Mouse (Mus musculus): ENCODE measurements around the gene Atrip.

Gene Atrip

DNA sequence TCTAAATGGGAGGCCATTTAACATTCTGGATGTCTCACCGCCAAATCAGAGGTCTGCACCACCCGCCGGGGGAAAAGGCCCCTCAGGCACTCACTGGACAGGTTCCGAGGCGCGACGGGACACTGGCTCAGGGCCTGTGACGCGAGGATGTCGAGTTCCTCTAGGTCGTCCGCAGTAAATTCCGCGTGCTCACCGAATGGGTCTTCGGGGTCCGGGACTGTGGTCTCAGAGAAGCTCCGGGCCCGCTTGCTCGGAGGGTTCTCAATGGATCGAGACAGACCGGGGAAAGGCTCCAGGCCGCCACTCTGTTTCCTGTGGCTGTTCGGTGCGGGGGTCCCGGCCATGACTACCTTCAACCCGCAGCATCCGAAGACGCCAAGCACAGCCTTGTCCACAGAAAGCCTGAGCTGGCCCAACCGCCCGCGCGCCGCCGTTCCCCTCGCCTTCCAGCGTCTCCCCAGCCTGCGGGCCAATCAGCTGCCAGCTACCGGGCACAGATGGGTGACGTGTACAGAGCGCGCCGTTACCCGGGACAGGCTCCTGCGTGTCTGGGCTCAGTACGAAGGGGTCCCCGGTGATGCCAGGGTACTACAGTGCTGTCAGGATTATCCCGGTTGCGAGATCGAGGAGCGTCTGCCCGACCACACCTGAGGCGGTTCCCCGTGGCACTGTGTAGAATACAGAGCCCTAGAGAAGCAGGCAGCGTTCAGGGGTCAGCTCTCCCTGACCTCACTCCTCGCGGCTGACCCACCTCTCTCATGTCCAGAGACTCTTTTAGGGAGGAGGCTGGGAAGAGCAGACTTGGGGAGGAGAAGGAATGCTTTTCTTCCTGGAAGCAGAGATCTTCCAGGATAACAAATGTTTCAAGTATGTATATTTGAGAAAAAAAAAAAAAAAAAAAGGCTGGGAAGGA, at the start of gene Atrip:
TSS of gene Atrip (minus strand) at position 464 of the 913 bp plus-strand sequence.
- in situ Hi-C loops (cut with MboI; ENCODE audit: low pct_unique_long_range_greater_than_20kb in 1 of 2, low sequenced_read_pairs in 2 of 2, unreplicated experiment in 1 of 2) = no loop called here

- in situ Hi-C loops (cut with MboI; ENCODE audit: low pct_unique_long_range_greater_than_20kb in 1 of 2, low sequenced_read_pairs in 2 of 2, unreplicated experiment in 1 of 2) = no loop called here
Measured at GRCm38 (mm10) chr9:109123266-109123665, 49.3 kb upstream of the Atrip start.

GRCm38 (mm10) chr9:109122553-109123085, 48.7 kb upstream of the Atrip start:
- in situ Hi-C loops (cut with MboI; ENCODE audit: low pct_unique_long_range_greater_than_20kb in 1 of 2, low sequenced_read_pairs in 2 of 2, unreplicated experiment in 1 of 2) = no loop called here

- in situ Hi-C loops (cut with MboI; ENCODE audit: low pct_unique_long_range_greater_than_20kb in 1 of 2, low sequenced_read_pairs in 2 of 2, unreplicated experiment in 1 of 2) = no loop called here
Measured at GRCm38 (mm10) chr9:109120956-109121355, 47.0 kb upstream of the Atrip start.

DNA sequence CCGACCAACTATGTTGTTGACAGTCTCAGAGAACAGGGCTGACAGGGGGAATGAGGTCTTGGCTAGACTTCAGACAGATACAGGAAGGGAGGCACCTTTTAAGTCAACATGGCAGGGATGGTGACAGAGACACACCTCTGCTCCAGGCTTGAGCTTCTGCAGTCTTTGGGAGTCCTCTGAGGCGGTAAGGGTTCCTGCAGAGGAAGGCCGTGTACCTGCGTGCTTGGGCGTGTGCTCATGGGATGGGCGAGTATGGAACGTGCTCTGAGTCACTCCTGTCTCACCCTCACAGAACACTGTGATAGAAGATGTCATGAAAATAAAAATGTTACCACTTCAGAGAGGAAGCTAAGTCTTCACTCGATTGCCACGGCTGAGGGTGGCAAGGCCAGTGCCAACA, 45.6 kb upstream of the Atrip start:
- in situ Hi-C loops (cut with MboI; ENCODE audit: low pct_unique_long_range_greater_than_20kb in 1 of 2, low sequenced_read_pairs in 2 of 2, unreplicated experiment in 1 of 2) = loop anchor here in 1 of 2 experiments (10.0 kb wide), 1 partner anchor 115 kb away; no protein-coding TSS in a partner anchor

- in situ Hi-C loops (cut with MboI; ENCODE audit: low pct_unique_long_range_greater_than_20kb in 1 of 2, low sequenced_read_pairs in 2 of 2, unreplicated experiment in 1 of 2) = loop anchor here in 1 of 2 experiments (10.0 kb wide), 1 partner anchor 113 kb away; no protein-coding TSS in a partner anchor
Measured at GRCm38 (mm10) chr9:109118106-109118505, 44.2 kb upstream of the Atrip start.

DNA sequence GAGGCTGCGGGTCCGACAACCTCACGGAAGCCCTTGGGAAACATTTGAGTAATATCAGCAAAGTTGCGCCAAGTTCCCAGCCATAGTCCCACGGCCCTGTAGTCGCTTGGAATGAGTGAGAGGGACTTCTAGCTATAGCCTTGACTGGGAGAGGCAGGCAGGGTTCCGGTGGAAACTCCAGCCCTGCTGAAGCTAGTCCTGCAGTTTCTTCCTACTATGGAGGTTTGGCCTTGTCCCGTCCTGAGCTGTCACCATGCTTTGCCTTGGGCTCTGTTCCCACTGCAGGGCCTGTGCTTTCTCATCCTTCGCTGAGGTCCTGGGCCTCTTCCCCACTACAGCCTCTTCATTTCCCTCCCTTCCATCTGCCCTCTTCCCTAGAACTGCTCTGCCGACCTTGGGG, 42.3 kb upstream of the Atrip start:
- in situ Hi-C loops (cut with MboI; ENCODE audit: low pct_unique_long_range_greater_than_20kb in 1 of 2, low sequenced_read_pairs in 2 of 2, unreplicated experiment in 1 of 2) = loop anchor here in 1 of 2 experiments (10.0 kb wide), 1 partner anchor 111 kb away; no protein-coding TSS in a partner anchor

GRCm38 (mm10) chr9:109114871-109115270, 40.9 kb upstream of the Atrip start:
- in situ Hi-C loops (cut with MboI; ENCODE audit: low pct_unique_long_range_greater_than_20kb in 1 of 2, low sequenced_read_pairs in 2 of 2, unreplicated experiment in 1 of 2) = loop anchor here in 1 of 2 experiments (10.0 kb wide), 1 partner anchor 110 kb away; no protein-coding TSS in a partner anchor

DNA sequence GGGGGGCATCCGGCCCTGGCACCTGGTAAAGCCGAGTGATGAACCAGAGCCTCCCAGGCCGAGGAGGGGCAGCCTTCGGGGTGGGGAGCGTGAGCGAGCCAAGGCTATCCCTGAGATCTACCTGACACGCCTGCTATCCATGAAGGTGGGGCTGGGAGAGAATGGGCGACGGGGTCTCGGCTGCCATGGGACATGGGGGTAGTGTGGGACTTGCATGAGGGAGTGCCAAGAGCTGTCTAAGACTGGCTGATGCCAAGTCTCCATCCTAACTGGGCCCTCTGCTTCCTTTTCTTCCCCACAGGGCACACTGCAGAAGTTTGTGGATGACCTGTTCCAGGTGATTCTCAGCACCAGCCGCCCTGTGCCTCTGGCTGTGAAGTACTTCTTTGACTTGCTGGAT, 40.4 kb upstream of the Atrip start:
- in situ Hi-C loops (cut with MboI; ENCODE audit: low pct_unique_long_range_greater_than_20kb in 1 of 2, low sequenced_read_pairs in 2 of 2, unreplicated experiment in 1 of 2) = loop anchor here in 1 of 2 experiments (10.0 kb wide), 1 partner anchor 109 kb away; no protein-coding TSS in a partner anchor

GRCm38 (mm10) chr9:109113331-109113730, 39.4 kb upstream of the Atrip start:
- in situ Hi-C loops (cut with MboI; ENCODE audit: low pct_unique_long_range_greater_than_20kb in 1 of 2, low sequenced_read_pairs in 2 of 2, unreplicated experiment in 1 of 2) = loop anchor here in 1 of 2 experiments (10.0 kb wide), 1 partner anchor 109 kb away; no protein-coding TSS in a partner anchor

GRCm38 (mm10) chr9:109111591-109111990, 37.7 kb upstream of the Atrip start:
- in situ Hi-C loops (cut with MboI; ENCODE audit: low pct_unique_long_range_greater_than_20kb in 1 of 2, low sequenced_read_pairs in 2 of 2, unreplicated experiment in 1 of 2) = loop anchor here in 1 of 2 experiments (10.0 kb wide), 1 partner anchor 107 kb away; no protein-coding TSS in a partner anchor

GRCm38 (mm10) chr9:109111101-109111500, 37.2 kb upstream of the Atrip start:
- in situ Hi-C loops (cut with MboI; ENCODE audit: low pct_unique_long_range_greater_than_20kb in 1 of 2, low sequenced_read_pairs in 2 of 2, unreplicated experiment in 1 of 2) = loop anchor here in 1 of 2 experiments (10.0 kb wide), 1 partner anchor 106 kb away; no protein-coding TSS in a partner anchor

- in situ Hi-C loops (cut with MboI; ENCODE audit: low pct_unique_long_range_greater_than_20kb in 1 of 2, low sequenced_read_pairs in 2 of 2, unreplicated experiment in 1 of 2) = loop anchor here in 1 of 2 experiments (10.0 kb wide), 1 partner anchor 105 kb away; no protein-coding TSS in a partner anchor
Measured at GRCm38 (mm10) chr9:109110240-109110639, 36.3 kb upstream of the Atrip start.

- in situ Hi-C loops (cut with MboI; ENCODE audit: low pct_unique_long_range_greater_than_20kb in 1 of 2, low sequenced_read_pairs in 2 of 2, unreplicated experiment in 1 of 2) = no loop called here
Measured at GRCm38 (mm10) chr9:109107341-109107740, 33.4 kb upstream of the Atrip start.

GRCm38 (mm10) chr9:109105648-109106047, 31.7 kb upstream of the Atrip start:
- in situ Hi-C loops (cut with MboI; ENCODE audit: low pct_unique_long_range_greater_than_20kb in 1 of 2, low sequenced_read_pairs in 2 of 2, unreplicated experiment in 1 of 2) = no loop called here

DNA sequence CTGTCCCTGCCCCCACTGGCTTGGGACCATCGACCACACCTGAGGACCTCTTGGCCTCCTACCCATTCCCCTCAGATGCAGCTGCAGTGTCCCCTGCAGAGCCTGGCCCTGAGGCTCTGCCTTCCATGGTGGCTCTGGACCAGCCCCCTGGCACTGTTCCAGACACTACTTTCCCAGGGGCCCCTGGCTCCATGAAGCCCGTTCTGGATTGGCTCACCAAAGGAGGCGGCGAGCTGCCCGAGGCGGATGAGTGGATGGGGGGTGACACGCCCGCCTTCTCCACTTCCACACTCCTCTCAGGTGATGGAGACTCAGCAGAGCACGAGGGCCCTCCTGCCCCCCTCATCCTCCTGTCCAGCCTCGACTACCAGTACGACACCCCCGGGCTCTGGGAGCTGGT, 31.1 kb upstream of the Atrip start:
- in situ Hi-C loops (cut with MboI; ENCODE audit: low pct_unique_long_range_greater_than_20kb in 1 of 2, low sequenced_read_pairs in 2 of 2, unreplicated experiment in 1 of 2) = no loop called here

DNA sequence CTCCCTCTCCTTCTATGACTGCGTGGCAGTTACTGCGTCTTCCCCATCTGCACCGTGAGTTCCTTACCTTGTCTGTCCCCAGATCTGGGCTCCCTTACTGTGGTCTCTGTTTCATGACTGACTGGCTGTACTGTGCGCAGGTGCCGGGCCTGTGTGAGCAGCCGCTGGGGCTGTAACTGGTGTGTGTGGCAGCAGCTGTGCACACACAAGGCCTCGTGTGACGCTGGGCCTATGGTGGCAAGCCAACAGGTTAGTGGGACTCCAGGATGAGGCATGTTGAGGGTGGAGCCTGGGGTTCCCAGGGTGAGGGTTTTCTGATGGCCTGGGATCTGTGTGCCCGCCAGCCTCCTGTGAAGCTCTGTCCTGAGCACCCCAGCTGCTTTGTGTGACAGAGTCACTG, 30.2 kb upstream of the Atrip start:
- in situ Hi-C loops (cut with MboI; ENCODE audit: low pct_unique_long_range_greater_than_20kb in 1 of 2, low sequenced_read_pairs in 2 of 2, unreplicated experiment in 1 of 2) = no loop called here

GRCm38 (mm10) chr9:109103250-109103649, 29.3 kb upstream of the Atrip start:
- in situ Hi-C loops (cut with MboI; ENCODE audit: low pct_unique_long_range_greater_than_20kb in 1 of 2, low sequenced_read_pairs in 2 of 2, unreplicated experiment in 1 of 2) = no loop called here

DNA sequence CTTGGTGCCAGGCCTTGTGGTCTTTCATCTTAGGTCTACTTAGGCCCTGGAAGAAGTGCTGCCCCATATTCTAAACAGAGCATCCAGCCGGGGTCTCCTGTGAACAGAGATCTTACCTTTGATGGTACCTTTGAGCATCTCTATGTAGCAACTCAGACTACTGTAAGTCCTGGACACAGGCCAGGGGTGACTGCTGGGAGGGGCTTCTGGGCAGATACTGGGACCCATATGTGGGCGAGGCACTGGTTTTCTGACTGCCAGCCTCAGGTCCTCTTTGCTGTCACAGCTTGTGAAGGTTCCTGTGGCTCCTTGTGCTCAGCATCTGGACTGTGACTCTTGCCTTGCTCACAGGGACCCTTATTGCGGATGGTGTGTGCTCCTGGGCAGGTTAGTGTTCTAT, 28.6 kb upstream of the Atrip start:
- in situ Hi-C loops (cut with MboI; ENCODE audit: low pct_unique_long_range_greater_than_20kb in 1 of 2, low sequenced_read_pairs in 2 of 2, unreplicated experiment in 1 of 2) = no loop called here

Data from mouse embryonic stem cell (cell line).